Mouse (Mus musculus): ENCODE measurements around the gene Etfa. TPM values are rescaled to one million over a fixed set of nuclear protein-coding genes. Genes with fewer than 3 reads are reported as not detected.

Gene Etfa
- total and polyA plus RNA-seq, 2 experiments from 2014 or later, result 94.5 to 929 TPM

DNA sequence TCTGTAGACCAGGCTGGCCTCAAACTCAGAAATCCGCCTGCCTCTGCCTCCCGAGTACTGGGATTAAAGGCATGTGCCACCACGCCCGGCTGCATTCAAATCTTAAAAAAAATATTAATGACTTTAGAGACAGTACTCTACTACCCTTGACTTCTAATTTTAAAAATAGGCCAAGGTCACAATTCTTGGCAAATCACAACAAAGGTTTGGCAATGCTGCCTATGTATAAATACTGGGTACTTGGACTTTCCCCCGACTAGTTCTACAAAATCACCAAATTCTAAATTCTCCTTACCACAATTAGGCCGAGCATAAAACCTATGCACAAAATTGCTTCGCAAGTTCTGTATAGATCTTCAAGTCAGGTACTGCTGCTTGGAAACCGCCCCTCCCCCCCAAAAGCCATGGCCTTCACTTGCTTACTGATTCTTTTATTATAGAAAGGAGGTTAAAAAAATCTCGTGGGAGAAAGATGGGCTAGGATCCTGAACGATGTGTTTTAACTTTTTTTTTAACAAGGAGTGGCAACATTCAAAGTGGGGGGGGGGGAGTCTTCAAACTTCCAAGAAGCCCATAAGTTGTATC, 1.3 kb downstream of the Etfa start:
- Histone ChIP-seq H3K27me3 (ENCODE audit: control insufficient read depth, insufficient read depth, low read length) (peaks cover 7% of the 10 kb centered on the region; the same call in 1 of the 2 replicates), H3K9me3 (replicated peaks; ENCODE audit: control insufficient read depth, low read length) (no peaks in the 10 kb centered on the region), H3K27ac (ENCODE audit: low read depth) (peak overlapping the region; percentile 96), H3K36me3 (replicated peaks; ENCODE audit: control insufficient read depth, insufficient read depth, low read length) (0 out of 2 replicates have a peak, but pooled peaks cover 4% of the 10 kb centered on the region), H3K4me3 (ENCODE audit: low read depth, low read length) (peak overlapping the region; percentile 70), H3K4me1 (ENCODE audit: control insufficient read depth, insufficient read depth) (peaks cover 26% of the 10 kb centered on the region), H3K4me2 (ENCODE audit: low read depth, low read length) (peak overlapping the region; percentile 74), H3K9ac (replicated peaks; ENCODE audit: low read depth, low read length) (peak overlapping the region; percentile 92)
- 68% methylated on average over 10 of the region's 10 CpGs for WGBS
- TF ChIP-seq EP300 (IDR thresholded peaks at IDR 0.05; ENCODE audit: low read depth) (no peak), CTCF (IDR thresholded peaks at IDR 0.05; ENCODE audit: low read depth) (no peak)
- DNase-seq (ENCODE audit: low spot score), result no peak
- ATAC-seq (ENCODE audit: insufficient read depth, low read depth), result no peak

DNA sequence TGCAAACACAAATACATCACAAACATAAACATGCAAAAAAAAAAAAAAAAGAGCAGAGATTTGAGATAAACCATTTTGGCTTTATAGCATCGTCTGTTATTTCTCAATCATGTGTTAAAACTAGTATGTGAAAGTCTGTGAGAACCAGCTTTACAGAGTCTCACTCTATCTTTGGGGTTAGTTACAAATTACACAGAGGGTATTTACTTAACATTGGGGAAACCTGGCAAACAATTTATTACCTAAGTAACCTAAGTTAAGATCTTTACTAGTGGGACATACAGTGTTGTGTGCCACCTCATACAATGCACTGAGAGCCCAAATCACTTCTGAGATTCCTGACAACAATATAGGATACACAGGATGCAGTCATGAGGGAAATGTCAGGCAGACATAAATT, 2.3 kb downstream of the Etfa start:
- H3K9ac ChIP-seq (replicated peaks; ENCODE audit: low read depth, low read length), result no peak overlapping the region

DNA sequence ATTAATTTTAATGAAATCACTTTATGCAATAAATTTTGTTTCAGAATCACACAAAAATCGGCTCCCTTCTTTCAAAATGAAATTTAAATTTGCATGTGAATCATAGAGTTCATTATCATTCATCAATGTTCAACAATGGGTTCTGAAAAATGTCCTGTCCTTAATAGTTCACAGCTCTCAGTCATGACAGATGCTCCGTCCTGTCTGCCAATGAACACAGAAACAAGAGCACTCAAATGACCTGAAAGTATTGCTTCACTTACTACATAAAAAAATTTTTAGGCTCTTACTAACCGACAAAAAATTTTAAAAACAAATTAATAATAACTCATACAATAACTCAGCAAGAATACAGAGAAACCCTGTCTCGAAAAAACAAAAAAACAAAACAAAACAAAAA, 3.3 kb downstream of the Etfa start:
- no peak for ATAC-seq (ENCODE audit: insufficient read depth, low read depth)

More for the DNA sequence above, 2.3 kb downstream of the Etfa start:
- DNase-seq (ENCODE audit: low spot score), result no peak
- WGBS, result 77% methylated on average over 1 of the region's 1 CpGs
- TF ChIP-seq CTCF (IDR thresholded peaks at IDR 0.05; ENCODE audit: low read depth) (no peak), EP300 (IDR thresholded peaks at IDR 0.05; ENCODE audit: low read depth) (no peak)
- Histone ChIP-seq H3K27me3 (ENCODE audit: control insufficient read depth, insufficient read depth, low read length) (peaks cover 7% of the 10 kb centered on the region; the same call in 1 of the 2 replicates), H3K36me3 (replicated peaks; ENCODE audit: control insufficient read depth, insufficient read depth, low read length) (0 out of 2 replicates have a peak, but pooled peaks cover 4% of the 10 kb centered on the region), H3K9me3 (replicated peaks; ENCODE audit: control insufficient read depth, low read length) (no peaks in the 10 kb centered on the region), H3K4me1 (ENCODE audit: control insufficient read depth, insufficient read depth) (peaks cover 33% of the 10 kb centered on the region), H3K4me3 (ENCODE audit: low read depth, low read length) (no peak overlapping the region), H3K27ac (ENCODE audit: low read depth) (no peak overlapping the region), H3K4me2 (ENCODE audit: low read depth, low read length) (0 out of 2 replicates have a peak overlapping the region, but pooled peaks have one; percentile 16)
- no peak for ATAC-seq (ENCODE audit: insufficient read depth, low read depth)

DNA sequence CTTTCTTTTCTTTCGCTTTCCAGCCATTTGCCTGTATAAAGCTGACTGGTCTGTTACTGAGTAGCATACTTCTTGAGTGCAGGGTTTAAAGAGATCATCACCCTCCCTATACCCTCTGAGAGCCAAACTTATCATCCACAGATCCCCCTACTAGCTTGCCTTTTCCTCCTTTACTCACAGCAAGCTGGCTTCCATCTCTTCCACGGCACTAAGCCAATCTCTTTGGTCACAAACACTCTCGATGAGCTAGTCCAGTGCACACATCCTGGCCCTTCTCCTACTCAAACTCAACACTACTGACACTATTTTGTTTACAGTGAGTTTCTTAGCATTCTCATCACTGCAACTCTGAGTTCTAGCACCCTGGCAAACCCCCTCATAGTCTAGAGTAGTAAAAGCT, 4.1 kb downstream of the Etfa start:
- Histone ChIP-seq H3K9me3 (replicated peaks; ENCODE audit: control insufficient read depth, low read length) (no peaks in the 10 kb centered on the region), H3K4me2 (ENCODE audit: low read depth, low read length) (no peak overlapping the region), H3K4me3 (ENCODE audit: low read depth, low read length) (no peak overlapping the region), H3K36me3 (replicated peaks; ENCODE audit: control insufficient read depth, insufficient read depth, low read length) (0 out of 2 replicates have a peak, but pooled peaks cover 4% of the 10 kb centered on the region), H3K9ac (replicated peaks; ENCODE audit: low read depth, low read length) (no peak overlapping the region), H3K27me3 (ENCODE audit: control insufficient read depth, insufficient read depth, low read length) (no peaks in the 10 kb centered on the region), H3K4me1 (ENCODE audit: control insufficient read depth, insufficient read depth) (peaks cover 33% of the 10 kb centered on the region), H3K27ac (ENCODE audit: low read depth) (no peak overlapping the region)
- TF ChIP-seq EP300 (IDR thresholded peaks at IDR 0.05; ENCODE audit: low read depth), result no peak
- TF ChIP-seq CTCF (IDR thresholded peaks at IDR 0.05; ENCODE audit: low read depth), result no peak
- no peak for ATAC-seq (ENCODE audit: insufficient read depth, low read depth)
- no peak for DNase-seq (ENCODE audit: low spot score)
- 75% methylated on average over 3 of the region's 3 CpGs for WGBS

More for the DNA sequence above, 3.3 kb downstream of the Etfa start:
- 68% methylated on average over 4 of the region's 4 CpGs for WGBS
- no peaks in the 10 kb centered on the region for H3K9me3 ChIP-seq (replicated peaks; ENCODE audit: control insufficient read depth, low read length)
- no peak overlapping the region for H3K4me3 ChIP-seq (ENCODE audit: low read depth, low read length)
- peaks cover 33% of the 10 kb centered on the region for H3K4me1 ChIP-seq (ENCODE audit: control insufficient read depth, insufficient read depth)
- H3K9ac ChIP-seq (replicated peaks; ENCODE audit: low read depth, low read length), result no peak overlapping the region
- 0 out of 2 replicates have a peak, but pooled peaks cover 4% of the 10 kb centered on the region for H3K36me3 ChIP-seq (replicated peaks; ENCODE audit: control insufficient read depth, insufficient read depth, low read length)
- no peak overlapping the region for H3K4me2 ChIP-seq (ENCODE audit: low read depth, low read length)
- H3K27me3 ChIP-seq (ENCODE audit: control insufficient read depth, insufficient read depth, low read length), result peaks cover 1% of the 10 kb centered on the region; the same call in 1 of the 2 replicates
- no peak for DNase-seq (ENCODE audit: low spot score)
- TF ChIP-seq CTCF (IDR thresholded peaks at IDR 0.05; ENCODE audit: low read depth) (no peak), EP300 (IDR thresholded peaks at IDR 0.05; ENCODE audit: low read depth) (no peak)
- H3K27ac ChIP-seq (ENCODE audit: low read depth), result no peak overlapping the region

DNA sequence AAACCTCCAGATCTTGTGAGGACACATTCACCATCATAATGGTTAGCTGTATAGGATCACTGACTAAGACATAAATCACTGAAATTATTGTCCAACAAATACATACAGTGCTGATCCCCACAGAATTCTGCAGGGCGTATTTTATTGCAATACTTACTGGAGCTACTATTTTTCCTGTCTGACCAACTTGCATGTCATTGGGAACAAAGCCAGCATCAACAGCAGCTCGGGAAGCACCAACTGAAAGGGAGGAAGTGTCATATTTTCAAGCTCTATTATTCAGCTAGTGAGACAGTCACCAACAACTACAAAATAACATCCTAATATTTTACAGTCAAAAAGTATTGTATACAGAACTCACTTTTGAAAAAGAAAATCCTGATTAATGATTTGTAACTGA, 29.9 kb downstream of the Etfa start:
- Histone ChIP-seq H3K4me1 (ENCODE audit: control insufficient read depth, insufficient read depth) (no peaks in the 10 kb centered on the region), H3K36me3 (replicated peaks; ENCODE audit: control insufficient read depth, insufficient read depth, low read length) (peaks cover 45% of the 10 kb centered on the region), H3K9ac (replicated peaks; ENCODE audit: low read depth, low read length) (no peak overlapping the region), H3K27me3 (ENCODE audit: control insufficient read depth, insufficient read depth, low read length) (no peaks in the 10 kb centered on the region), H3K27ac (ENCODE audit: low read depth) (no peak overlapping the region), H3K4me3 (ENCODE audit: low read depth, low read length) (no peak overlapping the region), H3K9me3 (replicated peaks; ENCODE audit: control insufficient read depth, low read length) (no peaks in the 10 kb centered on the region), H3K4me2 (ENCODE audit: low read depth, low read length) (no peak overlapping the region)
- WGBS, result 44% methylated on average over 2 of the region's 2 CpGs
- DNase-seq (ENCODE audit: low spot score) (peak; percentile 10), ATAC-seq (ENCODE audit: insufficient read depth, low read depth) (no peak)
- TF ChIP-seq CTCF (IDR thresholded peaks at IDR 0.05; ENCODE audit: low read depth) (no peak), EP300 (IDR thresholded peaks at IDR 0.05; ENCODE audit: low read depth) (no peak)

DNA sequence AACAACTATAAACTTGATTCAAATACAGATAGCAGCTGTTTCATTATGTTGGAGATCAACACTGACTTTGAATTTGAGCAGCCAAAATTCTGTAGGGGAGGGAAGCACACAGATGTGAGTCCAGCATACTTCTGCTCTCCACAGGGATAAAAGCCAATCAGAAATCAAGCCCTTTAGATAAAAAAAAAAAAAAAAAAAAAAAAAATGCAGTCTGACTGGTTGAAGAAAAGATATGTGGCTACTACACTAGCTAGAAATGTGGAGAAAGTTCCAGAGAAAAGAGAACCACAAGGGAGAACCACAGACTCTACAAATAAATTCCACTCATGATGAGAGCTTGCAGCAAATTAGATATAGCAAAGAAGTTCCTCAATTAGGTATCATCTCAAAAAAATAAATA, 33.3 kb downstream of the Etfa start:
- Histone ChIP-seq H3K9me3 (replicated peaks; ENCODE audit: control insufficient read depth, low read length) (no peaks in the 10 kb centered on the region), H3K4me2 (ENCODE audit: low read depth, low read length) (no peak overlapping the region), H3K36me3 (replicated peaks; ENCODE audit: control insufficient read depth, insufficient read depth, low read length) (peaks cover 33% of the 10 kb centered on the region), H3K4me1 (ENCODE audit: control insufficient read depth, insufficient read depth) (no peaks in the 10 kb centered on the region), H3K27ac (ENCODE audit: low read depth) (no peak overlapping the region), H3K4me3 (ENCODE audit: low read depth, low read length) (no peak overlapping the region), H3K9ac (replicated peaks; ENCODE audit: low read depth, low read length) (no peak overlapping the region), H3K27me3 (ENCODE audit: control insufficient read depth, insufficient read depth, low read length) (no peaks in the 10 kb centered on the region)
- TF ChIP-seq CTCF (IDR thresholded peaks at IDR 0.05; ENCODE audit: low read depth) (no peak), EP300 (IDR thresholded peaks at IDR 0.05; ENCODE audit: low read depth) (no peak)
- ATAC-seq (ENCODE audit: insufficient read depth, low read depth) (no peak), DNase-seq (ENCODE audit: low spot score) (no peak)

All from heart, postnatal 0 days (tissue).